Mouse (Mus musculus) stomach, postnatal 0 days (tissue): Measurements from ENCODE around the gene Mgst2. TPM values are rescaled to one million over a fixed set of nuclear protein-coding genes. Genes with fewer than 3 reads are reported as not detected.
A peak's percentile ranks its signal among the peaks of the same experiment; 100 is the strongest.

Experiments used
- ATAC-seq: fragments of 200-750 bp; cut with Nextera tagmentation; 2 replicates; pipeline ENCODE4 v1.8.0; 2017; ENCODE audit not compliant: low FRiP score, low TSS enrichment
- DNase-seq: peaks from one replicate; pipeline ENCODE4 v3.0.0-alpha.2; 2016; ENCODE audit warnings: low spot score
- H3K27ac ChIP-seq: fragments of 300-500 bp; sonication (generic); replicated peaks from 2 replicates; pipeline ENCODE4 v1.5.1; 2014; ENCODE audit warnings: mild to moderate bottlenecking, control low read depth
- H3K27me3 ChIP-seq: fragments of 300-500 bp; sonication (generic); 2 replicates; pipeline ENCODE4 v1.6.1; 2014; ENCODE audit warnings: low read length; ENCODE audit not compliant: control insufficient read depth, insufficient read depth
- H3K36me3 ChIP-seq: fragments of 300-500 bp; sonication (generic); 2 replicates; pipeline ENCODE4 v1.6.1; 2014; ENCODE audit warnings: low read length, mixed read lengths; ENCODE audit not compliant: control insufficient read depth, insufficient read depth
- H3K4me1 ChIP-seq: fragments of 300-500 bp; sonication (generic); replicated peaks from 2 replicates; pipeline ENCODE4 v1.6.1; 2014; ENCODE audit warnings: antibody characterized with exemption; ENCODE audit not compliant: control insufficient read depth, insufficient read depth
- H3K4me2 ChIP-seq: fragments of 300-500 bp; sonication (generic); replicated peaks from 2 replicates; pipeline ENCODE4 v1.6.1; 2014; ENCODE audit warnings: low read depth, mild to moderate bottlenecking, control low read depth, moderate library complexity
- H3K4me3 ChIP-seq: fragments of 300-500 bp; sonication (generic); 2 replicates; pipeline ENCODE4 v1.5.1; 2014; ENCODE audit warnings: low read depth, low read length, control low read depth
- H3K9ac ChIP-seq: fragments of 300-500 bp; sonication (generic); 2 replicates; pipeline ENCODE4 v1.6.1; 2014; ENCODE audit warnings: mild to moderate bottlenecking, low read length, control low read depth, mixed read lengths
- H3K9me3 ChIP-seq: fragments of 300-500 bp; sonication (generic); 2 replicates; pipeline ENCODE4 v1.6.1; 2016; ENCODE audit warnings: low read length; ENCODE audit not compliant: control insufficient read depth
- CTCF ChIP-seq: IDR thresholded peaks from 2 replicates; pipeline ENCODE4 v1.5.1; 2016; ENCODE audit warnings: antibody characterized with exemption, low read depth, mild to moderate bottlenecking, moderate library complexity
- EP300 ChIP-seq: optimal IDR thresholded peaks from 2 replicates; pipeline ENCODE3; 2016; ENCODE audit warnings: antibody characterized with exemption
- WGBS: fragments of 180-500 bp; shearing (Covaris S2); extraction: QIAGEN DNeasy Blood & Tissue Kit; methylation state at CpG from one replicate; pipeline ENCODE4 v1.1.7; 2014; 5-methylcytosine and 5-hydroxymethylcytosine counted together
- polyA plus RNA-seq: library from polyadenylated mRNA; unstranded; fragments of >200 nt; fragmentation: Nextera tagmentation; extraction: Ambion mirVana; gene quantifications from 2 replicates; pipeline ENCODE4 v1.2.1, GENCODE M21; 2015

The Mgst2 gene
- polyA plus RNA-seq, 1 experiment from 2014 or later = 264 TPM

DNA sequence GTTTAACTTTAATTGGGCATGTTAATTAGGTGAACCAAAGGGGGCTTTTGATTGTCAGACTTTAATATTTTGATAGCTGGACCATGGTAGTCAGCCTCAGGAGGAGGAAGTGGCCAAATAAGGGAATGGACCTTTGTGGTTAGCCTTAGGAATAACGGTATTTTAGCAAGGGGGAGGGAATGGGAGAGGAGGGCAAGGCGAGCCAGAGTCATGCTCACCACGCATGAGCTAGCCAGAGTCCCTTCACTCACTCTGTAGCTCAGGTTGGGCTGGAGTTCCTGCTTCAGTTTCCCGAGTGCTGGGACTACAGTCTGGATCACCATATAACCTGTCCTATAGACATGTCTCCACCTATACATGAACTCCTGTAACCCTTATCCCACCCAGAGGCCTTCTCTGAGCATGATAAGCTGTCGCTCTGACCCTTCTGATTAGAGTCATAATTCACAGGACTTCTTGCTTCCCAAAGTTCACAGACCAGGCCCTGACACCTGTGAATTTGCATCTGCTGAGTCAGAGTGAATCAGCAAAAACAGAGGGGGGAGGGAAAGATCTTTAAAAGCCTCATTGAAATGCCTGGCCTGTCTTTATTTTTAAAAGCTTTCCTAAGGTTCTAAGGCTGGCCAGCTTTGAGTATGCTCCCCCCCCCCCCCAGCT lies 10.4 kb downstream of the Mgst2 start:
- Histone ChIP-seq H3K27me3 (no peaks in the 10 kb centered on the region), H3K9me3 (no peaks in the 10 kb centered on the region), H3K4me1 (no peaks in the 10 kb centered on the region; the same call in 1 of the 2 replicates), H3K4me3 (no peak overlapping the region), H3K9ac (no peak overlapping the region), H3K4me2 (no peak overlapping the region), H3K27ac (no peak overlapping the region), H3K36me3 (no peaks in the 10 kb centered on the region)
- TF ChIP-seq CTCF (no peak), EP300 (no peak)
- DNase-seq = no peak
- no peak for ATAC-seq
- 77% methylated on average over 5 of the region's 5 CpGs for WGBS

DNA sequence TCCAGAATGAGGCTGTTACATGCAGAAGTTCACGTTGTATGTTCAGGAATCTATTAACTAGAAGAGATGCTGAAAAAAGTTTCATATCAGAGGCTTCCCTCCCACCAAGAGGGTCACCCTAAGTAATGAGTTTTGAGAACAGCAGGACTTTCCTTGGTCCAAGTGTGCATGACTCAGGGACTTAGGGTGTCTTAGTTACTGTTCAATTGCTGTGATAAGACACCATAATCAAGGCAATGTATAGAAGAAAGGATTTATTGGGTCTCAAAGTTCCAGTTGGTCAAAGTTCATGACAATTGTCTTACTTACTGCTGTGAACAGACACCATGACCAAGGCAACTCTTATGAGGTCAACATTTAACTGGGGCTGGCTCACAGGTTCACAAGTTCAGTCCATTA lies 10.9 kb downstream of the Mgst2 start:
- DNase-seq (no peak), ATAC-seq (no peak)
- no peak overlapping the region for H3K9ac ChIP-seq
- H3K27me3 ChIP-seq = no peaks in the 10 kb centered on the region
- no peak overlapping the region for H3K27ac ChIP-seq
- no peak overlapping the region for H3K4me2 ChIP-seq
- no peaks in the 10 kb centered on the region for H3K9me3 ChIP-seq
- H3K4me1 ChIP-seq = no peaks in the 10 kb centered on the region; the same call in 1 of the 2 replicates
- no peak overlapping the region for H3K4me3 ChIP-seq
- WGBS = 91% methylated on average over 1 of the region's 1 CpGs
- no peak for TF ChIP-seq EP300
- no peak for TF ChIP-seq CTCF
- H3K36me3 ChIP-seq = no peaks in the 10 kb centered on the region

DNA sequence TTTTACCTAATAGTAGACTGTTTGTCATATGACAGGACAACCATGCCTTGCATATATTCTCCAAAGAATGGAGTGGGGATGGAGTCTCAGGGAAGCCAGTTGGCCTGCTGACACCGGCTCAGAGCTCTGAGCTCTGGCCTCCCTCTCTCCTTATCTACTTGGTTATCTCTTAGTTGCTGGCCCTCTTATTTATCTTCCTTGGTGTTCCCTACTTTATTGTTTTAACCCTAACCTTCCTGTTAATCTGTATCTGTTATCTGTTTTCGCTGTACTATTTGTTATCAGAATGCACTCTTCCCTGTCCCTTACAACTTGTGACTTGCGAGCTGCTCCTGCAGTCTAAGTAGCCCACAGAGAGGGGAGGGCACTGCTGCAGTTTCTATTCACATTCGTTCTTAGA lies 12.5 kb downstream of the Mgst2 start:
- H3K27me3 ChIP-seq = no peaks in the 10 kb centered on the region
- no peak overlapping the region for H3K27ac ChIP-seq
- no peaks in the 10 kb centered on the region; the same call in 1 of the 2 replicates for H3K4me1 ChIP-seq
- no peak for ATAC-seq
- 55% methylated on average over 4 of the region's 4 CpGs for WGBS
- no peak overlapping the region for H3K4me3 ChIP-seq
- no peaks in the 10 kb centered on the region for H3K9me3 ChIP-seq
- H3K36me3 ChIP-seq = no peaks in the 10 kb centered on the region
- no peak for TF ChIP-seq EP300
- TF ChIP-seq CTCF = no peak
- H3K4me2 ChIP-seq = no peak overlapping the region
- no peak overlapping the region for H3K9ac ChIP-seq
- no peak for DNase-seq

DNA sequence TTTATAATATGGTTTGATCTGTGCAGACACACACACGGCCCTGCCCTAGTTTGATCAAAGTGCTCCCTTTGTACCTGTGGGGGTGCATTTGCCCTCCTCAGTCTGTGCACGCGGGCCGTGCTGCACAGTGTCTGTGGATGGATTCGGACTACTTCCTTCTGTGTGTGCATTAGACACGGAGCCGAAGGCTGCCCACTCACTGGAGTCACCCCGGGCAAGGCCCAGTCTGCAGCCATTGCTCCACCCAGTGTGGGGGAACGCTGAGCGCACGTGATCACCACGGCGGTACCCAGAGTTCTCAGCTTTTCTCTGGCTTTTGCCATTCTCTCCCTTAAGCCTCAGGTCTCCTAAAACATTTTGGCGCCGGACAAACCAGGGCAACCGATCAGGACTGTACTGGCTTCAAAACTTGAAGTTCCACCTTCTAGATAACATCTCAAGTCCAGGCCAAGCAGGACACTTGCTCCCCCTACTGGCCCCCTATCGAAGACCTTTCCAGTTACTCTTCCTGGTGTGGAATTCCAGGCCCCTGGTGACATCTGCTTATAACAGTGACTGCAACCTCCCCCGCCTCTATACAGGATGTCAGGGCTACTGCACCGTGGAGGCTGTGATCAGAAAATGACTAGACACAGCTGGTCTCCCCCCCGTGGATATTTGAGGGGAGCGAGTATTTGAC lies 13.4 kb downstream of the Mgst2 start:
- H3K4me2 ChIP-seq = no peak overlapping the region
- no peak overlapping the region for H3K9ac ChIP-seq
- no peaks in the 10 kb centered on the region for H3K4me1 ChIP-seq
- peak; percentile 74 for ATAC-seq
- no peak overlapping the region for H3K4me3 ChIP-seq
- H3K36me3 ChIP-seq = no peaks in the 10 kb centered on the region
- no peaks in the 10 kb centered on the region for H3K27me3 ChIP-seq
- 59% methylated on average over 21 of the region's 21 CpGs for WGBS
- peak overlapping the region; percentile 30; the same call in 1 of the 2 replicates for H3K27ac ChIP-seq
- TF ChIP-seq CTCF (peak; percentile 74), EP300 (no peak)
- H3K9me3 ChIP-seq = no peaks in the 10 kb centered on the region
- peak; percentile 77 for DNase-seq

DNA sequence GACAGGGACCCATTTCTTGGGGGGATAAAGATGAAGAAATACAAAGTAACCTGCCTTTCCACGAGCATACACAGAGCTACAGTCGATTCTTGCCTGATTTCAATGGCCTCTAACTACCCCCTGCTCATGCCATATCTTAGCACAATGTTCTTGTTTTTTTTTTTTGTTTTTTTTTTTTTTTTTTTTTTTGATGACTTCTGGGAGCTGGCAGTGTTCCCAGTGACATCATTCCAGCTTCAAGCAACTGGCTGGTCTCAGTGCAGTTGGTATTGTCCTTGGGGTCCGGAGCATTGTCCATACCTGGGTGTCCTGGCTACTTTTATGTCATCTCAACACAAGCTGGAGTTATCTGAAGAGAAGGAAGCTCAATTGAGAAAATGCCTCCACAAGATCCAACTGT lies 14.8 kb downstream of the Mgst2 start:
- no peaks in the 10 kb centered on the region for H3K27me3 ChIP-seq
- no peak overlapping the region for H3K9ac ChIP-seq
- no peak for DNase-seq
- ATAC-seq = no peak
- no peaks in the 10 kb centered on the region for H3K4me1 ChIP-seq
- no peak overlapping the region for H3K4me2 ChIP-seq
- WGBS = 85% methylated on average over 3 of the region's 3 CpGs
- no peak overlapping the region for H3K27ac ChIP-seq
- H3K36me3 ChIP-seq = no peaks in the 10 kb centered on the region
- no peaks in the 10 kb centered on the region for H3K9me3 ChIP-seq
- no peak overlapping the region for H3K4me3 ChIP-seq
- TF ChIP-seq EP300 (no peak), CTCF (no peak)

DNA sequence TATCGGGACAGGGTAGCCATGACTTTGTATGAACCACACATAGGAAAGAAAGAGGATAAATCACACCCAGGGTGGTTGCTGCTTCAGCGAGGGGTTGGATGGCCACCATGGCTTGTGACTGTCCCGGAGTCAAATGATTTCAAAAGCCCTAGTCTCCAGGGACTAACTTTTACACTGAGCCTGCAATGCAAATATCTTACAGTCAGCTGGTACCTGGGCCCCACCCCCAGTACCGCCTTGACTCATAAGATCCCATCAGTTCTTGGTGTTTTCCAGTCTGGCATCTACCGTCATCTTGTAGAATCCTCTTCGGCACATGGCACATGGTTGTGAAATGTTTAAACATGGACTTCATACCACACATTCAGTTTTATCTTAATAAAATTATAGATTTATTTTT lies 25.4 kb downstream of the Mgst2 start:
- no peak for DNase-seq
- 92% methylated on average over 6 of the region's 6 CpGs for WGBS

More for the DNA sequence above, 25.4 kb downstream of the Mgst2 start:
- Histone ChIP-seq H3K36me3 (peaks cover 4% of the 10 kb centered on the region), H3K9me3 (no peaks in the 10 kb centered on the region), H3K4me3 (no peak overlapping the region), H3K27ac (no peak overlapping the region), H3K4me2 (no peak overlapping the region), H3K27me3 (no peaks in the 10 kb centered on the region), H3K9ac (no peak overlapping the region), H3K4me1 (no peaks in the 10 kb centered on the region)
- no peak for TF ChIP-seq EP300
- no peak for TF ChIP-seq CTCF
- ATAC-seq = no peak
